Mouse (Mus musculus) MEL (cell line): ENCODE results near the gene Scrn1. TPM values are rescaled to one million over a fixed set of nuclear protein-coding genes. Genes with fewer than 3 reads are reported as not detected.

ENCODE experiments used
- DNase-seq: peaks from one replicate; pipeline ENCODE4 v3.0.0; 2011; ENCODE audit warnings: low read depth, low spot score
- H3K27ac ChIP-seq: 2 replicates; pipeline ENCODE4 v1.5.1; 2012; ENCODE audit warnings: low read depth, mild to moderate bottlenecking, control low read depth, low read length, moderate library complexity; ENCODE audit not compliant: control insufficient read depth
- H3K27me3 ChIP-seq, 2 experiments: fragments of 150-350 bp in 1 of 2; sonication (generic) in 1 of 2; 2 replicates each; pipeline ENCODE4 v1.6.1; 2012; ENCODE audit warnings: low read length in 2 of 2, mild to moderate bottlenecking in 2 of 2, improper control_type of control experiment in 1 of 2, moderate library complexity in 1 of 2; ENCODE audit not compliant: insufficient read depth in 2 of 2, control insufficient read depth in 1 of 2
- H3K36me3 ChIP-seq, 2 experiments: 2 replicates each; pipeline ENCODE4 v1.6.1; 2012 to 2014; ENCODE audit warnings: low read length in 2 of 2, improper control_type of control experiment in 1 of 2, inconsistent platforms in 1 of 2, mild to moderate bottlenecking in 1 of 2; ENCODE audit not compliant: insufficient read depth in 2 of 2, control insufficient read depth in 1 of 2
- H3K4me1 ChIP-seq, 2 experiments: fragments of 150-350 bp in 1 of 2; sonication (generic) in 1 of 2; 2 replicates each; pipeline ENCODE4 v1.6.1; 2012; ENCODE audit warnings: low read length in 2 of 2, improper control_type of control experiment in 1 of 2, mild to moderate bottlenecking in 1 of 2; ENCODE audit not compliant: insufficient read depth in 2 of 2, control insufficient read depth in 1 of 2
- H3K4me3 ChIP-seq, 2 experiments: fragments of 150-350 bp in 1 of 2; sonication (generic) in 1 of 2; 2 replicates each; pipeline ENCODE4 v1.5.1; 2012; ENCODE audit warnings: low read depth in 2 of 2, low read length in 2 of 2, mild to moderate bottlenecking in 2 of 2, moderate library complexity in 2 of 2, control low read depth in 1 of 2, improper control_type of control experiment in 1 of 2; ENCODE audit not compliant: control insufficient read depth in 1 of 2, insufficient read depth in 1 of 2
- H3K79me2 ChIP-seq: 2 replicates; pipeline ENCODE4 v1.6.1; 2012; ENCODE audit warnings: mild to moderate bottlenecking, low read length, moderate library complexity; ENCODE audit not compliant: control insufficient read depth, poor library complexity, insufficient read depth
- H3K9ac ChIP-seq: 2 replicates; pipeline ENCODE4 v1.6.1; 2012; ENCODE audit warnings: low read depth, mild to moderate bottlenecking, control low read depth, low read length, moderate library complexity; ENCODE audit not compliant: control insufficient read depth, poor library complexity, severe bottlenecking
- H3K9me3 ChIP-seq: fragments of 150-350 bp; sonication (generic); replicated peaks from 2 replicates; pipeline ENCODE4 v1.6.1; 2012; ENCODE audit warnings: mild to moderate bottlenecking, low read length, improper control_type of control experiment, moderate library complexity; ENCODE audit not compliant: insufficient read depth
- CHD1 ChIP-seq: IDR thresholded peaks from 2 replicates; pipeline ENCODE4 v1.6.1; 2012; ENCODE audit warnings: low read depth, mild to moderate bottlenecking, inconsistent platforms, low read length, improper control_type of control experiment
- CTCF ChIP-seq, 3 experiments: IDR thresholded peaks in 2 of 3; conservative IDR thresholded peaks in 1 of 3; 2 replicates each; pipeline ENCODE4 v1.5.1; 2011 to 2012; ENCODE audit warnings: low read length in 3 of 3, low read depth in 2 of 3, mild to moderate bottlenecking in 2 of 3, improper control_type of control experiment in 1 of 3, inconsistent platforms in 1 of 3, mixed read lengths in 1 of 3, moderate library complexity in 1 of 3; ENCODE audit not compliant: control insufficient read depth in 1 of 3, insufficient read depth in 1 of 3, poor library complexity in 1 of 3, severe bottlenecking in 1 of 3
- ELF1 ChIP-seq: IDR thresholded peaks from 2 replicates; pipeline ENCODE4 v1.6.1; 2014; ENCODE audit warnings: low read depth, mild to moderate bottlenecking, inconsistent platforms, low read length, improper control_type of control experiment, moderate library complexity
- EP300 ChIP-seq, 2 experiments: IDR thresholded peaks; 2 replicates each; pipeline ENCODE4 v1.6.1; 2011; ENCODE audit warnings: improper control_type of control experiment in 2 of 2, low read length in 2 of 2, low read depth in 1 of 2, mild to moderate bottlenecking in 1 of 2
- KAT2A ChIP-seq: conservative IDR thresholded peaks from 2 replicates; pipeline ENCODE4 v1.6.1; 2012; ENCODE audit warnings: low read depth, low read length, improper control_type of control experiment, inconsistent platforms
- MAFK ChIP-seq: IDR thresholded peaks from 2 replicates; pipeline ENCODE4 v1.6.1; 2011; ENCODE audit warnings: low read depth, mild to moderate bottlenecking, low read length, improper control_type of control experiment, borderline replicate concordance
- MXI1 ChIP-seq: IDR thresholded peaks from 2 replicates; pipeline ENCODE4 v1.6.1; 2011; ENCODE audit warnings: mild to moderate bottlenecking, low read depth, low read length, improper control_type of control experiment
- NRF1 ChIP-seq: IDR thresholded peaks from 2 replicates; pipeline ENCODE4 v1.6.1; 2014; ENCODE audit warnings: low read depth, mild to moderate bottlenecking, inconsistent platforms, low read length, improper control_type of control experiment, moderate library complexity; ENCODE audit not compliant: poor library complexity, insufficient read depth, severe bottlenecking
- POLR2AphosphoS5 ChIP-seq: IDR thresholded peaks from 2 replicates; pipeline ENCODE4 v1.6.1; 2012; ENCODE audit warnings: low read depth, borderline replicate concordance, mild to moderate bottlenecking, inconsistent platforms, low read length, moderate library complexity, mixed read lengths
- SMC3 ChIP-seq: IDR thresholded peaks from 2 replicates; pipeline ENCODE4 v1.6.1; 2011; ENCODE audit warnings: low read depth, low read length, improper control_type of control experiment
- TAL1 ChIP-seq: IDR thresholded peaks from 2 replicates; pipeline ENCODE4 v1.6.1; 2012; ENCODE audit warnings: mild to moderate bottlenecking, inconsistent platforms, low read length, moderate library complexity, mixed read lengths
- TBP ChIP-seq: IDR thresholded peaks from 2 replicates; pipeline ENCODE4 v1.8.0; 2011; ENCODE audit warnings: low read depth, low read length, improper control_type of control experiment
- USF2 ChIP-seq, 2 experiments: IDR thresholded peaks; 2 replicates each; pipeline ENCODE4 v1.6.1; 2011 to 2012; ENCODE audit warnings: improper control_type of control experiment in 2 of 2, low read length in 2 of 2, borderline replicate concordance in 1 of 2, inconsistent platforms in 1 of 2, low read depth in 1 of 2, mild to moderate bottlenecking in 1 of 2; ENCODE audit not compliant: insufficient read depth in 1 of 2
- ZC3H11A ChIP-seq: IDR thresholded peaks from 2 replicates; pipeline ENCODE4 v1.6.1; 2012; ENCODE audit warnings: low read depth, mild to moderate bottlenecking, inconsistent platforms, low read length, improper control_type of control experiment
- ZKSCAN1 ChIP-seq: IDR thresholded peaks from 2 replicates; pipeline ENCODE4 v1.6.1; 2012; ENCODE audit warnings: low read depth, mild to moderate bottlenecking, inconsistent platforms, low read length, improper control_type of control experiment, moderate library complexity
- ZMIZ1 ChIP-seq: IDR thresholded peaks from 2 replicates; pipeline ENCODE4 v1.6.1; 2012; ENCODE audit warnings: low read depth, mild to moderate bottlenecking, inconsistent platforms, low read length, improper control_type of control experiment, moderate library complexity
- ZNF384 ChIP-seq: IDR thresholded peaks from 2 replicates; pipeline ENCODE4 v1.6.1; 2012; ENCODE audit warnings: low read depth, mild to moderate bottlenecking, inconsistent platforms, low read length, improper control_type of control experiment
- polyA plus RNA-seq, 2 experiments: library from polyadenylated mRNA; stranded (reverse) in 1 of 2; unstranded in 1 of 2; fragments of >175 nt in 1 of 2; fragments of >200 nt in 1 of 2; gene quantifications; 2 replicates each; pipeline versions ENCODE4 v1.2.1 to v1.2.4; 2012; ENCODE audit warnings: low replicate concordance in 2 of 2, low read depth in 1 of 2; ENCODE audit not compliant: insufficient read length in 2 of 2, insufficient read depth in 1 of 2, missing spikeins in 1 of 2
- total RNA-seq: library from RNA; depleted of rRNA; stranded (reverse); fragments of 300-350 nt; gene quantifications from 2 replicates; pipeline ENCODE4 v1.2.3, GENCODE M21; 2012

Gene Scrn1
- total and polyA plus RNA-seq, 3 experiments = not detected

DNA sequence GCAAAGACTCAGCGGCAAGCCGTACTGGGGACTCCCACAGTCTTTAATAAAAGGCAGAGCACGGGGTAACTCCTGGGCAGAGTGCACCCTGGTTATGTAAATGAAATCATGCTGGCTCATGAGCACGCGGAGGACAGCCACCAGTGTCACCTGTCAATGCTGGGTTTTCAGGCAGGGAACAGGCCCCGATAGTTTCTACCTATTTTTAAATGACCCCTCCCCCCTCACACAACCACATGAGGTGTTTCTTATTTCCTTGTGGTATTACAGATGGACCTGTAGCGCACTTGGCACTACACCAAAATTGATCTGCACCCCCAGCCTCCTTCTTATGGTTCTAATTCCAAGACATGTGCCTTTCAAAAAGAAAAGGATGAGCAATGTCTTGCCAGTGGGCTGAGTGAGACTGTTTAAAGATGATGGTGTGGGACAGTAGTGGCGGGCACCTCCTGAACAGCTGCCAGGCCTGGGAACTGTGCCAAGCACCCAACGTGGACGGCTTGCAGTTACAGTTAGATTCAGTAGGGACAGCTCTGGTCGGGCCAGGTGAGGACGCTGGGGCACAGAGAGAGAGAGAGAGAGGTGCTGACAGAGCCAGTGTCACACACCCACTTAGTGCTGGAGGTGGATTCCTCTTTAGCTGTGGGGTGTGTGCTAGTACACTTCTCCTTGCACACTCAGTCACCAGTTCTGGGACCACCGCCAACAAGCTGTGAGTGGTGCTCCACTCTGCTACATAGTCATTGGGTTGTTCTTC lies 105.2 kb downstream of the Scrn1 start:
- no peak overlapping the region for H3K4me3 ChIP-seq
- H3K27me3 ChIP-seq = no peaks in the 10 kb centered on the region
- no peaks in the 10 kb centered on the region for H3K36me3 ChIP-seq
- TF ChIP-seq CHD1 = no peak
- TF ChIP-seq ZMIZ1 = no peak
- no peaks in the 10 kb centered on the region for H3K79me2 ChIP-seq
- H3K27ac ChIP-seq = no peak overlapping the region
- no peak overlapping the region for H3K9ac ChIP-seq
- H3K4me1 ChIP-seq = no peaks in the 10 kb centered on the region
- no peak for DNase-seq
- H3K9me3 ChIP-seq = no peaks in the 10 kb centered on the region

DNA sequence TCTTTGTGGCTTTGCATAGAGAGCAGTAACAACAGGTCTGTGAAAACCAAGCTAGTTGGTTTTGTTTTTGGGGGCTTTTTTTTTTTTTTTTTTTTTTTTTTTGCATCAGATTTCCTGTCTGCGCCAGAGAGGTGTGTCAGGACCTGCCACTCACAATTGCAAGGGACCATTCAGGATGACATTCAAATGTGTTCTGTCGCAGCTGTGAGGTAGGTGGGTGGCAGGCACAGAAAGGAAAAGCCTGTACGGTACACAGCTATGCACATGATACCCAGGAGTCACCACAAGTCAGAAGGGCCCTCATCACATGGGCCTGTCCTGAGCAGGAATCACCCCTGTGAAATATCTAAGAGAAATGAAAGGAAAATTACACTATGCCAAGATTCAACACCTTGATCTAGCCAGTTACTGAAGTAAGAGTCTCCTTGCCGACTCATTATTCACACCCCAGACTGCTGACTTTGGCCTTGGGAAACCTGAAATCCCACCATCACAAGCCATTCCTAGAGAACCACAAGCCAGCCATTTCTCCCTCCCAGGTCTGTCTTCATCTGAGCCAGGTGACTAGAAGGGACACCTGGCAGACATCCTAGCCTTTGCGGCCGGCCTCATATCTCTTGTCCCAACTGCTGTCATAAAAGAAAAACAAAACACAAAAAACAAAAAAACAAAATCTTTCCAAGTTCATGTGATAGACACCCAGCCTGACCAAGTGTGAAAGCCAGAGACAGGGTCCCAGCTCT lies 105.9 kb downstream of the Scrn1 start:
- Histone ChIP-seq H3K27ac (no peak overlapping the region), H3K4me3 (no peak overlapping the region), H3K9ac (no peak overlapping the region), H3K27me3 (no peaks in the 10 kb centered on the region), H3K79me2 (no peaks in the 10 kb centered on the region), H3K9me3 (no peaks in the 10 kb centered on the region), H3K4me1 (no peaks in the 10 kb centered on the region), H3K36me3 (no peaks in the 10 kb centered on the region)
- TF ChIP-seq MAFK (no peak), CHD1 (no peak), MXI1 (no peak), POLR2AphosphoS5 (no peak), NRF1 (no peak), ZC3H11A (no peak), EP300 (IDR thresholded peaks at IDR 0.05; ENCODE audit: low read depth in 1 of 2, low read length in 2 of 2) (no peak), ZNF384 (no peak), KAT2A (no peak), ZKSCAN1 (no peak), TAL1 (no peak)
- DNase-seq = no peak

DNA sequence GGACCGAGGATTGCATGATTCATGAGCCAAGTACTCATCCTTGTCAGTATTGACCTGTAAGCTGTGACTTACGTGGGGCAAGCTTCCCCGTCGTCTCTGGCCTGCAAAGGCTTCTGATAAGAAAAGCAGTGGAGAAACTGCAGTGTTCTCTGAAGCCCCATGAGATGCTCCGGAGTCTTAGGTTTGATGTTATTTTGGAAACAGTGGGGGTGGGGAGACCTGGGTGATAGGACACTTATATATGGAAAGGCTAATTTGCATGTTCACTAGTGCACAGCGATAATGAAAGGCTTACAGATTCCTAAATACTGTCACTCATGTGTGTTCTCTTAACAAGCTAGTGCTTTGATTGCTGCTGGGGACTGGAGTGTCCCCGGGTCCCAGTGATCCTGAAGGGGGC lies 106.6 kb downstream of the Scrn1 start:
- TF ChIP-seq EP300 (IDR thresholded peaks at IDR 0.05; ENCODE audit: low read depth in 1 of 2, low read length in 2 of 2) (no peak), SMC3 (no peak), CTCF (IDR thresholded peaks at IDR 0.05 in 2 of 3, conservative IDR thresholded peaks at IDR 0.05 in 1 of 3; ENCODE audit: control insufficient read depth in 1 of 3, insufficient read depth in 1 of 3, low read depth in 2 of 3, low read length in 3 of 3, poor library complexity in 1 of 3, severe bottlenecking in 1 of 3) (no peak), MAFK (no peak), USF2 (IDR thresholded peaks at IDR 0.05; ENCODE audit: borderline replicate concordance in 1 of 2, insufficient read depth in 1 of 2, low read depth in 1 of 2, low read length in 2 of 2) (no peak), TBP (no peak), ELF1 (no peak)

More for the DNA sequence above, 106.6 kb downstream of the Scrn1 start:
- no peak overlapping the region for H3K4me3 ChIP-seq
- H3K9ac ChIP-seq = no peak overlapping the region
- no peaks in the 10 kb centered on the region for H3K79me2 ChIP-seq
- no peaks in the 10 kb centered on the region for H3K4me1 ChIP-seq
- H3K27me3 ChIP-seq = no peaks in the 10 kb centered on the region
- no peak overlapping the region for H3K27ac ChIP-seq
- DNase-seq = no peak
- H3K36me3 ChIP-seq = no peaks in the 10 kb centered on the region
- no peaks in the 10 kb centered on the region for H3K9me3 ChIP-seq
